Mouse (Mus musculus): ENCODE measurements around the gene Hist1h4h. TPM values are rescaled to one million over a fixed set of nuclear protein-coding genes. Genes with fewer than 3 reads are reported as not detected.

Hist1h4h gene
- polyA plus RNA-seq, 1 experiment from 2014 or later = 3.4 TPM

- ATAC-seq (ENCODE audit: insufficient read depth, low FRiP score, low TSS enrichment) = peak; percentile 32; the same call in 1 of the 2 replicates
- Histone ChIP-seq H3K36me3 (ENCODE audit: control insufficient read depth, insufficient read depth, low read length) (no peaks in the 10 kb centered on the region), H3K9me3 (ENCODE audit: control insufficient read depth, low read length) (no peaks in the 10 kb centered on the region), H3K4me3 (ENCODE audit: low read depth, low read length) (peak overlapping the region; percentile 33), H3K27me3 (ENCODE audit: control insufficient read depth, insufficient read depth, low read length) (no peaks in the 10 kb centered on the region), H3K4me1 (ENCODE audit: control insufficient read depth, insufficient read depth, low read length) (peaks cover 5% of the 10 kb centered on the region; the same call in 1 of the 2 replicates), H3K4me2 (ENCODE audit: low read depth) (peak overlapping the region; percentile 57), H3K9ac (ENCODE audit: low read length) (peak overlapping the region; percentile 53), H3K27ac (ENCODE audit: low read depth, low read length) (0 out of 2 replicates have a peak overlapping the region, but pooled peaks have one; percentile 20)
- WGBS = 2% methylated on average over 14 of the region's 14 CpGs
- DNase-seq (ENCODE audit: low spot score) = peak; percentile 43
Measured at GRCm38 (mm10) chr13:23505662-23506345, 25.0 kb upstream of the Hist1h4h start.

- peak overlapping the region; percentile 57 for H3K4me2 ChIP-seq (ENCODE audit: low read depth)
- H3K4me3 ChIP-seq (ENCODE audit: low read depth, low read length) = peak overlapping the region; percentile 33
- DNase-seq (ENCODE audit: low spot score) (peak; percentile 74), ATAC-seq (ENCODE audit: insufficient read depth, low FRiP score, low TSS enrichment) (no peak)
- no peaks in the 10 kb centered on the region for H3K27me3 ChIP-seq (ENCODE audit: control insufficient read depth, insufficient read depth, low read length)
- no peak overlapping the region for H3K27ac ChIP-seq (ENCODE audit: low read depth, low read length)
- 1% methylated on average over 13 of the region's 13 CpGs for WGBS
- H3K9ac ChIP-seq (ENCODE audit: low read length) = no peak overlapping the region
- no peaks in the 10 kb centered on the region for H3K9me3 ChIP-seq (ENCODE audit: control insufficient read depth, low read length)
- H3K4me1 ChIP-seq (ENCODE audit: control insufficient read depth, insufficient read depth, low read length) = 0 out of 2 replicates have a peak, but pooled peaks cover 2% of the 10 kb centered on the region
- no peaks in the 10 kb centered on the region for H3K36me3 ChIP-seq (ENCODE audit: control insufficient read depth, insufficient read depth, low read length)
Measured at GRCm38 (mm10) chr13:23506351-23506750, 24.5 kb upstream of the Hist1h4h start.

GRCm38 (mm10) chr13:23506819-23507515 lies 23.9 kb upstream of the Hist1h4h start:
- peak overlapping the region; percentile 14 for H3K4me2 ChIP-seq (ENCODE audit: low read depth)

GRCm38 (mm10) chr13:23510127-23510526 lies 20.7 kb upstream of the Hist1h4h start:
- no peak for ATAC-seq (ENCODE audit: insufficient read depth, low FRiP score, low TSS enrichment)
- Histone ChIP-seq H3K4me3 (ENCODE audit: low read depth, low read length) (no peak overlapping the region), H3K9ac (ENCODE audit: low read length) (no peak overlapping the region), H3K27me3 (ENCODE audit: control insufficient read depth, insufficient read depth, low read length) (no peaks in the 10 kb centered on the region), H3K9me3 (ENCODE audit: control insufficient read depth, low read length) (no peaks in the 10 kb centered on the region), H3K27ac (ENCODE audit: low read depth, low read length) (no peak overlapping the region), H3K4me1 (ENCODE audit: control insufficient read depth, insufficient read depth, low read length) (0 out of 2 replicates have a peak, but pooled peaks cover 2% of the 10 kb centered on the region), H3K4me2 (ENCODE audit: low read depth) (no peak overlapping the region), H3K36me3 (ENCODE audit: control insufficient read depth, insufficient read depth, low read length) (no peaks in the 10 kb centered on the region)
- WGBS = 52% methylated on average over 1 of the region's 1 CpGs
- peak; percentile 11 for DNase-seq (ENCODE audit: low spot score)

More at GRCm38 (mm10) chr13:23506819-23507515, 23.9 kb upstream of the Hist1h4h start:
- Histone ChIP-seq H3K27ac (ENCODE audit: low read depth, low read length) (no peak overlapping the region), H3K4me3 (ENCODE audit: low read depth, low read length) (0 out of 2 replicates have a peak overlapping the region, but pooled peaks have one; percentile 13), H3K27me3 (ENCODE audit: control insufficient read depth, insufficient read depth, low read length) (no peaks in the 10 kb centered on the region), H3K9ac (ENCODE audit: low read length) (no peak overlapping the region), H3K9me3 (ENCODE audit: control insufficient read depth, low read length) (no peaks in the 10 kb centered on the region), H3K36me3 (ENCODE audit: control insufficient read depth, insufficient read depth, low read length) (no peaks in the 10 kb centered on the region), H3K4me1 (ENCODE audit: control insufficient read depth, insufficient read depth, low read length) (0 out of 2 replicates have a peak, but pooled peaks cover 2% of the 10 kb centered on the region)
- 13% methylated on average over 14 of the region's 14 CpGs for WGBS
- ATAC-seq (ENCODE audit: insufficient read depth, low FRiP score, low TSS enrichment) = no peak
- peak; percentile 55 for DNase-seq (ENCODE audit: low spot score)

GRCm38 (mm10) chr13:23513517-23513916 lies 17.3 kb upstream of the Hist1h4h start:
- Histone ChIP-seq H3K4me3 (ENCODE audit: low read depth, low read length) (no peak overlapping the region), H3K4me2 (ENCODE audit: low read depth) (no peak overlapping the region), H3K9me3 (ENCODE audit: control insufficient read depth, low read length) (no peaks in the 10 kb centered on the region), H3K27me3 (ENCODE audit: control insufficient read depth, insufficient read depth, low read length) (no peaks in the 10 kb centered on the region), H3K9ac (ENCODE audit: low read length) (no peak overlapping the region), H3K36me3 (ENCODE audit: control insufficient read depth, insufficient read depth, low read length) (no peaks in the 10 kb centered on the region), H3K4me1 (ENCODE audit: control insufficient read depth, insufficient read depth, low read length) (no peaks in the 10 kb centered on the region), H3K27ac (ENCODE audit: low read depth, low read length) (no peak overlapping the region)
- ATAC-seq (ENCODE audit: insufficient read depth, low FRiP score, low TSS enrichment) (no peak), DNase-seq (ENCODE audit: low spot score) (no peak)
- WGBS = 94% methylated on average over 1 of the region's 1 CpGs

GRCm38 (mm10) chr13:23515281-23515680 lies 15.6 kb upstream of the Hist1h4h start:
- Histone ChIP-seq H3K4me2 (ENCODE audit: low read depth) (no peak overlapping the region), H3K27me3 (ENCODE audit: control insufficient read depth, insufficient read depth, low read length) (no peaks in the 10 kb centered on the region), H3K36me3 (ENCODE audit: control insufficient read depth, insufficient read depth, low read length) (no peaks in the 10 kb centered on the region), H3K4me1 (ENCODE audit: control insufficient read depth, insufficient read depth, low read length) (no peaks in the 10 kb centered on the region), H3K9me3 (ENCODE audit: control insufficient read depth, low read length) (no peaks in the 10 kb centered on the region), H3K4me3 (ENCODE audit: low read depth, low read length) (no peak overlapping the region), H3K27ac (ENCODE audit: low read depth, low read length) (no peak overlapping the region), H3K9ac (ENCODE audit: low read length) (no peak overlapping the region)
- DNase-seq (ENCODE audit: low spot score) (peak; percentile 11), ATAC-seq (ENCODE audit: insufficient read depth, low FRiP score, low TSS enrichment) (no peak)
- 80% methylated on average over 5 of the region's 5 CpGs for WGBS

GRCm38 (mm10) chr13:23515826-23516620 lies 14.8 kb upstream of the Hist1h4h start:
- no peaks in the 10 kb centered on the region for H3K27me3 ChIP-seq (ENCODE audit: control insufficient read depth, insufficient read depth, low read length)
- 53% methylated on average over 15 of the region's 15 CpGs for WGBS
- peak overlapping the region; percentile 36 for H3K4me2 ChIP-seq (ENCODE audit: low read depth)
- H3K4me1 ChIP-seq (ENCODE audit: control insufficient read depth, insufficient read depth, low read length) = no peaks in the 10 kb centered on the region
- H3K9ac ChIP-seq (ENCODE audit: low read length) = no peak overlapping the region
- DNase-seq (ENCODE audit: low spot score) = peak; percentile 30
- H3K36me3 ChIP-seq (ENCODE audit: control insufficient read depth, insufficient read depth, low read length) = no peaks in the 10 kb centered on the region
- peak overlapping the region; percentile 45 for H3K4me3 ChIP-seq (ENCODE audit: low read depth, low read length)
- H3K27ac ChIP-seq (ENCODE audit: low read depth, low read length) = no peak overlapping the region
- no peaks in the 10 kb centered on the region for H3K9me3 ChIP-seq (ENCODE audit: control insufficient read depth, low read length)
- ATAC-seq (ENCODE audit: insufficient read depth, low FRiP score, low TSS enrichment) = no peak

GRCm38 (mm10) chr13:23516822-23517602 lies 13.8 kb upstream of the Hist1h4h start:
- Histone ChIP-seq H3K27me3 (ENCODE audit: control insufficient read depth, insufficient read depth, low read length) (no peaks in the 10 kb centered on the region), H3K36me3 (ENCODE audit: control insufficient read depth, insufficient read depth, low read length) (no peaks in the 10 kb centered on the region), H3K4me1 (ENCODE audit: control insufficient read depth, insufficient read depth, low read length) (no peaks in the 10 kb centered on the region), H3K9ac (ENCODE audit: low read length) (peak overlapping the region; percentile 3; the same call in 1 of the 2 replicates), H3K4me3 (ENCODE audit: low read depth, low read length) (peak overlapping the region; percentile 45), H3K4me2 (ENCODE audit: low read depth) (peak overlapping the region; percentile 84), H3K27ac (ENCODE audit: low read depth, low read length) (no peak overlapping the region), H3K9me3 (ENCODE audit: control insufficient read depth, low read length) (no peaks in the 10 kb centered on the region)
- WGBS = under 1% methylated on average over 19 of the region's 19 CpGs
- peak; percentile 76 for DNase-seq (ENCODE audit: low spot score)
- ATAC-seq (ENCODE audit: insufficient read depth, low FRiP score, low TSS enrichment) = peak; percentile 67

All from neural tube, embryonic 11.5 days (tissue).